Mouse (Mus musculus) testis, adult 2 months (tissue): ENCODE results near the gene Calm2.

Experiments used
- CTCF ChIP-seq: fragments of 200-500 bp; IDR thresholded peaks from 2 replicates; pipeline ENCODE4 v1.5.1; 2012; ENCODE audit warnings: low read depth, mild to moderate bottlenecking, inconsistent platforms, low read length, moderate library complexity; ENCODE audit not compliant: control insufficient read depth, insufficient read depth, insufficient replicate concordance
- POLR2A ChIP-seq: fragments of 200-500 bp; IDR thresholded peaks from 2 replicates; pipeline ENCODE4 v1.6.1; 2012; ENCODE audit warnings: low read depth, mild to moderate bottlenecking, inconsistent platforms, low read length, moderate library complexity; ENCODE audit not compliant: control insufficient read depth

- TF ChIP-seq CTCF (no peak), POLR2A (no peak)
These were observed 28.6 kb upstream of the Calm2 start for GRCm38 (mm10) chr17:87475356-87475755.
